Mouse (Mus musculus) lung, adult 2 months (tissue): ENCODE results near the gene Nbeal1. TPM values are rescaled to one million over a fixed set of nuclear protein-coding genes. Genes with fewer than 3 reads are reported as not detected.

ENCODE experiments used
- DNase-seq: peaks from one replicate; pipeline ENCODE4 v3.0.0; 2022
- H3K4me1 ChIP-seq: fragments of 200-500 bp; 2 replicates; pipeline ENCODE4 v1.6.1; 2011; ENCODE audit warnings: low read length; ENCODE audit not compliant: control insufficient read depth, insufficient read depth
- H3K4me3 ChIP-seq: fragments of 200-500 bp; replicated peaks from 2 replicates; pipeline ENCODE3; 2011; ENCODE audit warnings: low read depth, mild to moderate bottlenecking, control low read depth, low read length; ENCODE audit errors: extremely low read depth
- CTCF ChIP-seq: fragments of 200-500 bp; IDR thresholded peaks from 2 replicates; pipeline ENCODE4 v1.5.1; 2011; ENCODE audit warnings: mild to moderate bottlenecking, low read length, control low read depth; ENCODE audit not compliant: insufficient read depth
- POLR2A ChIP-seq: fragments of 200-500 bp; IDR thresholded peaks from 2 replicates; pipeline ENCODE4 v1.6.1; 2011; ENCODE audit warnings: low read depth, mild to moderate bottlenecking, control low read depth, low read length, borderline replicate concordance; ENCODE audit errors: extremely low read depth
- WGBS: fragments of 180-500 bp; shearing (Covaris S2); methylation state at CpG from one replicate; pipeline ENCODE4 v1.1.7; 2018; 5-methylcytosine and 5-hydroxymethylcytosine counted together
- polyA plus RNA-seq: library from polyadenylated mRNA; depleted of rRNA; stranded (reverse); fragments of >200 nt; gene quantifications from 2 replicates; pipeline ENCODE4 v1.2.3, GENCODE M21; 2012; rRNA removed

The Nbeal1 gene
- polyA plus RNA-seq, 1 experiment = 6.2 TPM

DNA sequence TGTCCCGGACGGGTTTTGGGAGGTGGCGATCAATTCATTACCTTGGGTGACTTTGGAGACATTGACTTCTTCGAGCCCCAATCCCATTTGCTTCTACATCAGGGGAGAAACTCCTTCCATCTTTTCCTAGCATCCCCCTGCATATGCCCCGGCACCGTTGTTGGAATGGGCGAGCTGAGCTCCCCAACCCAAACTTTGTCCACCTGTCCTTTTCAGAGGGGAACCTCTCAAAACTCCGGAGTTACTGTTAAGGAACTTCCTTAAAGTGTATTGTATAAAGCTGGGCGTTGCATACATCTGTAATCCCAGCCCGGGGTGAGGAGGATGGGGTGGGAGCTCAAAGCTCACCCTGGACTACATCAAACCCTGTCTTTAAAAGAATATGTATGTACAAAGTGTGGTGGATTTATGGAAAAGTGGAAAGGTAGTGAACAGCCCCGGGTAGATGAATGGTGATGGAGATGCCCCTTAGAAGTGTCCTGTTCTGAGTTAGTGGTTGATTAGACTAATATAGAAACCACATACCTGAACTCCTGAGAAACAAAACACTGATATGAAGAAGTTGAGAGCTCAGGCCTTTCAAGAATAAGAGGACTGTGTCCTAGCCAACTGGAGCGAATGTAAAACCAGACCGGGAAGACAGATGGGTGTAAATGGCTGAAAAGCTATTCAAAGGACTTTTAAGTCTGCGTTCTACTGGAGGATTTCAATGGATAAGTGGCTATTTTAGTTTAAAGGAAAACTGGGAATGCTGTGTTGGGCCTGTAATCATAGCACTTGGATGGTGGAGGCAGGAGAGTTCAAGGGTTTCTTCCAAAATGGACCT is 163.4 kb downstream of the Nbeal1 start:
- 8% methylated on average over 14 of the region's 14 CpGs for WGBS
- H3K4me1 ChIP-seq = no peaks in the 10 kb centered on the region; the same call in 1 of the 2 replicates
- H3K4me3 ChIP-seq = peak overlapping the region; percentile 95
- TF ChIP-seq CTCF (no peak), POLR2A (no peak)
- no peak for DNase-seq

DNA sequence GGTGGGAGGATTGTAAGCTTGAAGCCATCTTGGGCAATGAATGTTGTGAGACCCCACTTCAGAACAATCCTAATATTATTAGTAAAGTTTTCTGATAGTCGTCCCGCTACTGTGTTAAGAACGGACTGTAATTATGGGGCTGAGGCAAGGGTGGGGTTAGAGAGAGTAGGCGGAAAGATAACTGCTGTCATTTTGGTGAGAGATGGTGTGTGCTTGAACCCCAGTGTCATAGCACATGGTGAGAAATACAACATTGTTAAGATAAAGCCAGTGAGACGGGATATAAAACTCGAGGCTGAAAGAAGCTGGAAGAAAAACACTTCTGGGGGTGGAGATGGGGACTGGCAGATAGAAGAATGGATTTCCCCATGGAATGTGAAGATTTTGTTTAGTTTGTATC is 164.3 kb downstream of the Nbeal1 start:
- DNase-seq = no peak
- Histone ChIP-seq H3K4me1 (no peaks in the 10 kb centered on the region; the same call in 1 of the 2 replicates), H3K4me3 (no peak overlapping the region)
- TF ChIP-seq POLR2A (no peak), CTCF (no peak)
- WGBS = 67% methylated on average over 6 of the region's 6 CpGs

DNA sequence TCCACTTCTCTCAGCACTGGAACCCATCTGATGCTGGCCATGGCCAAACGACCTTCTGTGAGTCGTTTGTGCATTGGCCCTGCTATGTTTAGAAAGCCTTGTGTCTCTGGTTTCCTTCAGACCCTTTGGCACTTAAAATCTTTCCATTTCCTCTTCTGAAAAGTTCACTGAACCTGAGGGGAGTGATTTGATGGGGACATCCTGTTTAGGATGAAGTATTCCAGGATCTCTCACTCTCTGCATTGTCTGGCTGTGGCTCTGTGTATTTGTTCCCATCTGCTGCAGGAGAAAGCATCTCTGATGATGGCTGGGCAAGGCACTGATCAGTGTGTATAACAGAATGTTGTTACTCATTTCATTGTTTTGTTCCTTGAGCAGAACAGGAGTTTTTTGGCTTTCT is 165.3 kb downstream of the Nbeal1 start:
- WGBS = 45% methylated on average over 2 of the region's 2 CpGs
- Histone ChIP-seq H3K4me3 (no peak overlapping the region), H3K4me1 (no peaks in the 10 kb centered on the region; the same call in 1 of the 2 replicates)
- TF ChIP-seq POLR2A (no peak), CTCF (no peak)
- DNase-seq = no peak

DNA sequence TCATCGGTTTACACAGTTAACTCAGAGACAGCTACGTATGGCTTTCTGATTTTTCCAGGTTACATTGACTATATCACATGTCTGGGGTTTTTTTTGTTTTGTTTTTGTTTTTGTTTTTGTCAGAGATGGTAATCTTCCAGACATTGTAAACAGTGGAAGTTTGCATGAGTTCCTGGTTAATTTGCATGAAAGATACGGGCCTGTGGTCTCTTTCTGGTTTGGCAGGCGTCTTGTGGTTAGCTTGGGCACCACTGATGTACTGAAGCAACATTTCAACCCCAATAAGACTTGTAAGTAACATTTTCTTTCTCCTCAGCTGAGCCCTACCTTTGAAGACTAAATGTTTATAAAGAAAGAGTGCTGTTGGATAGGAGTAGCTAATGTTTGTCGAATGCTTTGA is 172.4 kb downstream of the Nbeal1 start:
- DNase-seq = no peak
- WGBS = 71% methylated on average over 5 of the region's 5 CpGs
- TF ChIP-seq CTCF (no peak), POLR2A (no peak)
- Histone ChIP-seq H3K4me3 (no peak overlapping the region), H3K4me1 (no peaks in the 10 kb centered on the region)

DNA sequence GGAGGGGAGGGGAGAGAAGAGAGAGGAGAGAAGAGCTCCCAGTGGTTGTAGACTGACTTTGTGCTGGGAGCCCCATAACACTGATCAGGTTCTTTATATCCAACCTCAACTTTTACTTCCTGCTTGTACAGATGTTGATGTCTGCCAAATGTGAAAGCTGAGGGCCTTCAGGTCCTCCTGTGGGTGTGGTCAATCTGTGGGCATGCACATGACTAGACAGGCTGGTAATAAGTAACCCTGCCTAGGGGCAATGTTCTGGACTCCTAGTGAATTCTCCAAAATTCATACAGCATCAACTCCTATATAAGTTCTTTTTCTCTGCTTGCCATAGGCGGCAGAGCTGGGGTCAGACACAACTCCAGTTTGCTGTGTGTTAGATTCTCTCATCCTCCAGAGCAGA is 181.2 kb downstream of the Nbeal1 start:
- no peak for DNase-seq
- Histone ChIP-seq H3K4me3 (no peak overlapping the region), H3K4me1 (peaks cover 3% of the 10 kb centered on the region)
- TF ChIP-seq POLR2A (no peak), CTCF (no peak)
- 97% methylated on average over 1 of the region's 1 CpGs for WGBS

DNA sequence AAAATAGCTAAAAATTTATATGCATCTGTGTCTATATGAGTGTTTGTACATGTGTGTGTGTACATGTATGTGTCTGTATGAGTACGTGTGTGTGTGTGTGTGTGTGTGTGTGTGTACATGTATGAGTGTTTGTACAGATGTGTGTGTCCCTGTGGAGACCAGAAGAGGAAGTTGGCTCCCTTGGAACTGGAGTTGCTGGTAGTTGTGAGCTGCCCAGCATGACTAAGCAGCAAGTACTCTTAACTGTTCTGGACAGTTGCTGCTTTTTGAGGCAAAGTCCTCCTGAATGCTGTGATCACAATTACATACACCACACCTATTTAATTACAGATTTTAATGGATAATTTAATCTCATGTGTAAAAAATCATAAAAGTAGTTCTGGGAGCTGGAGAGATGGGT is 196.2 kb downstream of the Nbeal1 start:
- no peak overlapping the region for H3K4me3 ChIP-seq
- WGBS = 79% methylated on average over 1 of the region's 1 CpGs
- TF ChIP-seq CTCF (no peak), POLR2A (no peak)
- DNase-seq = no peak
- H3K4me1 ChIP-seq = no peaks in the 10 kb centered on the region

DNA sequence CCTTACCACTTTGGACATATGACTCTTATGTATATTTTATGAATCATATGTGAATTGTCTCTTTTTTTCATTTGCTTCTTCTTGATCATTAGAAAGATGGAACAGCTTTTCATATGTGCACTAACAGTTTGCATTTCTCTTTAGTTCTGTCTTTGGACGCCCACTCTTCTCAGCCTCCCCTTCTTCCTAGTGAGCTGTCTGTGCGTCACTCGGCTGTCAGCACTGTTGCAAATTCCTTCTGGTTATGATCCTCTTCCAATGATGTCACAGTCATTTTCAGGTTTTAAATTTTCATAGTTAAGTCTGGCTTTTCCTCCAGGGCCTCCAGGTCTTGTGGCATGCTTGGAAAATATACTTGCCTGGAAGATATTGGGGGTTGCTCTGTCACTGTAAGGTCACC is 201.5 kb downstream of the Nbeal1 start:
- H3K4me1 ChIP-seq = no peaks in the 10 kb centered on the region
- DNase-seq = no peak
- WGBS = 94% methylated on average over 3 of the region's 3 CpGs
- TF ChIP-seq POLR2A = no peak
- no peak for TF ChIP-seq CTCF
- H3K4me3 ChIP-seq = no peak overlapping the region

Other genes starting within 250 kb of the Nbeal1 start
- 0.17 and 0.23 TPM in 2 replicates for gene Ica1l, start 137.4 kb upstream of the Nbeal1 start, polyA plus RNA-seq
- gene Carf, start 82.4 kb upstream of the Nbeal1 start, polyA plus RNA-seq = 1.7 and 2.8 TPM in 2 replicates
- gene Wdr12, start 82.0 kb upstream of the Nbeal1 start, polyA plus RNA-seq = 2.7 and 3.1 TPM in 2 replicates
- 6.1 and 9.1 TPM in 2 replicates for gene Cyp20a1, start 162.7 kb downstream of the Nbeal1 start, polyA plus RNA-seq
- 5.0 and 5.4 TPM in 2 replicates for gene Abi2, start 229.0 kb downstream of the Nbeal1 start, polyA plus RNA-seq